Mouse (Mus musculus): ENCODE measurements around the gene Ankrd1.

DNA sequence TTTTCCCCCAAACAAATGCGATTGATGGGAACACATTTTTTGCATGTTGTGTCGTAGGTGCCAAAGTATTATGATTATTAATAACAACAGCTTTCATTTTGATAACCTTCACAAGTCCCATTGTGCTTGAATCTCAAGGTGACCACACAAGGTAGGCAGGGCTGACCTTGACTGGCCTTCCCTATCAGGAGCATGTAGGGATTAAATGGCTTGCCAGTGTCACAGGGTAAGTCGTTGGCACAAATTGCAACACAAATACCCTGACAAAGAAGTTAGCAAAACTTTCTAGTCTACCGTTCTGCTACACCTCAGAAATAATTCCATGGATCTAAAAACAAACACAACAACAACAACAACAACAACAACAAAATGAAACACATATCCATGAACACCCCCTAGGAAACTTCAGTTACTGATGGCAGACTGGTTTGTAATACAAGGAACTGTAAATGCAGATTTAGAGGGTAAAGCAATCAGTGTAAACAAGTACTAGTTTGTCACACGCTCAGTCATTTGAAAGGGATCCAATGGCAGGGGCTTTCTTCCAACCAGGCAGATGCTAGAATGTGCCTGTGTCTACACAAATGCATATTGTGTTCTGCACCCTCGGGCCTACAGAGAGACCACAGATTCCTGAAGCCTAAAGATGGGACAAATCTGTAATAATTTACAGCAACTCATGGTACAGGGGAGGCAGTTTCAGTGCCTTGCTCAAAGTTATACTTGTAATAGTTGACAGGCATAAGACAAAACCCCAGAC is 46.7 kb upstream of the Ankrd1 start:
- TF ChIP-seq CTCF (IDR thresholded peaks at IDR 0.05; ENCODE audit: control insufficient read depth, insufficient read depth, insufficient read length) (no peak), MAX (IDR thresholded peaks at IDR 0.05) (no peak), MYOG (IDR thresholded peaks at IDR 0.05; ENCODE audit: control insufficient read depth, extremely low read depth, insufficient read length) (no peak), USF1 (IDR thresholded peaks at IDR 0.05; ENCODE audit: low read depth) (no peak)
